Mouse (Mus musculus): ENCODE data around the gene Pth2. TPM values are rescaled to one million over a fixed set of nuclear protein-coding genes. Genes with fewer than 3 reads are reported as not detected.

Pth2 gene
- polyA plus RNA-seq, 1 experiment, result not detected

DNA sequence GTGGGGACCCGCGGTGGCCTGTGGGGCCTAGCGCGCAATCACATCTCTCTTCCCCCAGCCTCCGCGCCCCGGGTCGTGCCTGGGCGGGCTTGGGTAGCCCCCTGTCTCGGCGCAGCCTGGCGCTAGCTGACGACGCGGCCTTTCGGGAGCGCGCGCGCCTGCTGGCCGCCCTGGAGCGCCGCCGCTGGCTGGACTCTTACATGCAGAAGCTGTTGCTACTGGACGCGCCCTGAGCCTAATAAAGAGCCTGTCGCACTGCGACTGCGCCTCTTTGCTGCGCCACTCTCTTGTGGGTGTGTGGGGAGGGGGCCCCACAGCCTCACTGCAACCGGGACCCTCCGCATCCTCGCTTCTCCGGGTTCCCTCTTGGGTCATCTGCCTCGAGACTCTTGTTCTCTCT is 745 bp downstream of the Pth2 start:
- H3K4me3 ChIP-seq (replicated peaks; ENCODE audit: control insufficient read depth, low read depth, low read length), result no peak overlapping the region
- TF ChIP-seq CTCF (IDR thresholded peaks at IDR 0.05; ENCODE audit: control insufficient read depth, insufficient read depth, low read length), result no peak
- TF ChIP-seq POLR2A (IDR thresholded peaks at IDR 0.05; ENCODE audit: borderline replicate concordance, control insufficient read depth, low read depth, low read length), result no peak
- 8% methylated on average over 35 of the region's 35 CpGs for WGBS

DNA sequence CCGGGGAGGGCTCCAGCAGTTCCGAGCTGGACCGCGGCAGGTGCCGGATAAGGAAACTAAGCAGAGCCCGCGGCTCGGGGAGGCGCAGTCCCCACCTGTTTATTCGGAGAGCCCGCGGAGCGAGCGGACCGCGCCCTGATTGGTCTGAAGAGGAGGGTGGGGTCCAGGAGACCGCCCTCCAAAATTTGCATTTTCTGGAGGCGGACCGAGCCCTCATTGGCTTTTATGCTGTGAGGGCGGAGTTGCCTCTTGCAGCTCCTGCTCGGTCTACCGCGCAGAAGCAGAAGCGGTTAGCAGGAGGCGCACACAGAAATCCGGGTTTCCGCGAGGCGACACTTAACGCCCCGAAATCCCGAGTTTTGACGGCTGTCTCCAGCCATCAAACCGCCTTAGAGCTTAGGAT is 1.4 kb downstream of the Pth2 start:
- no peak overlapping the region for H3K27ac ChIP-seq (ENCODE audit: control insufficient read depth, insufficient read depth, low read depth, low read length, poor library complexity)
- peak overlapping the region; percentile 31 for H3K4me3 ChIP-seq (replicated peaks; ENCODE audit: control insufficient read depth, low read depth, low read length)
- H3K4me1 ChIP-seq (ENCODE audit: control insufficient read depth, insufficient read depth, low read length), result no peaks in the 10 kb centered on the region; the same call in 1 of the 2 replicates
- TF ChIP-seq CTCF (IDR thresholded peaks at IDR 0.05; ENCODE audit: control insufficient read depth, insufficient read depth, low read length) (no peak), POLR2A (IDR thresholded peaks at IDR 0.05; ENCODE audit: borderline replicate concordance, control insufficient read depth, low read depth, low read length) (peak; percentile 44; the same call in 1 of the 2 replicates)
- under 1% methylated on average over 34 of the region's 34 CpGs for WGBS

More for the DNA sequence above, 745 bp downstream of the Pth2 start:
- H3K4me1 ChIP-seq (ENCODE audit: control insufficient read depth, insufficient read depth, low read length), result no peaks in the 10 kb centered on the region; the same call in 1 of the 2 replicates
- H3K27ac ChIP-seq (ENCODE audit: control insufficient read depth, insufficient read depth, low read depth, low read length, poor library complexity), result no peak overlapping the region; the same call in 1 of the 2 replicates

DNA sequence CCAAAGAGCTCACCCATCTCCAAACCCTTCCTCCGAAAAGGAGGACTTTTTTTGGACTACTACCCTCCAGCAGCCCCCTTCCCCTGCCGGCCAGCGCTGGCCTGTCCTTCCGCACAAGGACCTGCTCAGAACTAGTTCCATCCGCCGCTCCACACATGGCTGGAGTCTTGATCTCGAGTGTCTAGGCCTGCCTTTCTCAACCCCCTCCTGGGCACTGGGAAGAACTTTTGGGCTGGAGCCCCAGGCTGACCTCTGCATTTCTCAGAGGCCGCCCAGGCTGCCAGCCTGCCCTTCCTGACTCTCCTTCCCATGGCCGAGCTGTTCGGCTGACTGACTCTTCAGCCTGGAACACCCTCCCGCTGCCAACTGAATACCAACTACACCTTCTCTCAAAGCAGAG is 1.8 kb downstream of the Pth2 start:
- Histone ChIP-seq H3K4me1 (ENCODE audit: control insufficient read depth, insufficient read depth, low read length) (no peaks in the 10 kb centered on the region; the same call in 1 of the 2 replicates), H3K4me3 (replicated peaks; ENCODE audit: control insufficient read depth, low read depth, low read length) (peak overlapping the region; percentile 15), H3K27ac (ENCODE audit: control insufficient read depth, insufficient read depth, low read depth, low read length, poor library complexity) (no peak overlapping the region)
- TF ChIP-seq CTCF (IDR thresholded peaks at IDR 0.05; ENCODE audit: control insufficient read depth, insufficient read depth, low read length) (no peak), POLR2A (IDR thresholded peaks at IDR 0.05; ENCODE audit: borderline replicate concordance, control insufficient read depth, low read depth, low read length) (no peak)
- 14% methylated on average over 11 of the region's 11 CpGs for WGBS

DNA sequence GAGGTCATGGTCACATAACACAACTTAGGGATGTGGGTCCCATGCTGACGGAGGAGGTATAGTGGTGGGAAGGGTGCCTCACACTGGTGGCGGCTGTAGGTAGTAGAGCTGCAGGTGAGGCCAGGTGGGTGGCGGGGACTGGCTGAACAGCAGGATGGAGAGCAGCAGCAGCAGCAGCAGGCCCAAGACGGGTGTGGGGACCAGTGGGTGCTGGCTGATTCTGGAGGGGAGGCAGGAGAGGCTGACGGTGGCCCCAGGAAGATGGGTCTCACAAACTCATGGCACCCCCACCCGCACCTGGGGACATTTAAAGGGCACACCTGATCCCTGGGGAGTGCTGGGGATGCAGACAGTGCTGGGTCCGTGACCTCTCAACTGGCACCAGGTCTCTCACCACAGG is 2.9 kb downstream of the Pth2 start:
- Histone ChIP-seq H3K4me3 (replicated peaks; ENCODE audit: control insufficient read depth, low read depth, low read length) (no peak overlapping the region), H3K4me1 (ENCODE audit: control insufficient read depth, insufficient read depth, low read length) (no peaks in the 10 kb centered on the region; the same call in 1 of the 2 replicates), H3K27ac (ENCODE audit: control insufficient read depth, insufficient read depth, low read depth, low read length, poor library complexity) (no peak overlapping the region)
- TF ChIP-seq POLR2A (IDR thresholded peaks at IDR 0.05; ENCODE audit: borderline replicate concordance, control insufficient read depth, low read depth, low read length) (no peak), CTCF (IDR thresholded peaks at IDR 0.05; ENCODE audit: control insufficient read depth, insufficient read depth, low read length) (no peak)
- 71% methylated on average over 7 of the region's 7 CpGs for WGBS

DNA sequence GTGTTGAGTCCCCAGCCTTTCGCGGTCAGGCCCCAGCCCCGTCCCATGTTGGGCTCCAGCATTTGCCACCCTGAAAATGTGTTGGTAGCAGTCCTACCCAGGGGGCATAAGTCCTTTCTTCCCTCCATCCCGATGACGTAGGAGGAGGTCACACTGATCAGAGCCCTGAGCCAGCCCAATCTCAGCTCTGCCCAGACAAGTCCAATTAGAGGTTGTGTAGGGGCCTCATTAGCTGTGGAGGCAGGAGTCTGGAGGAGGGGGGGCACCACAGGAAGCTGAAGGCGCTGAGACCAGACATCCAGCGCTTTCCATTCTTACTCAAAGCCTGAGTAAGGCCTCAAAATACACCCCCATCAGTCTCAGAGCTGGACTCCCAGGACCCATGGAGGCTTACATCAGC is 5.1 kb downstream of the Pth2 start:
- WGBS, result 82% methylated on average over 7 of the region's 7 CpGs
- H3K27ac ChIP-seq (ENCODE audit: control insufficient read depth, insufficient read depth, low read depth, low read length, poor library complexity), result no peak overlapping the region
- TF ChIP-seq CTCF (IDR thresholded peaks at IDR 0.05; ENCODE audit: control insufficient read depth, insufficient read depth, low read length), result no peak
- no peak for TF ChIP-seq POLR2A (IDR thresholded peaks at IDR 0.05; ENCODE audit: borderline replicate concordance, control insufficient read depth, low read depth, low read length)

DNA sequence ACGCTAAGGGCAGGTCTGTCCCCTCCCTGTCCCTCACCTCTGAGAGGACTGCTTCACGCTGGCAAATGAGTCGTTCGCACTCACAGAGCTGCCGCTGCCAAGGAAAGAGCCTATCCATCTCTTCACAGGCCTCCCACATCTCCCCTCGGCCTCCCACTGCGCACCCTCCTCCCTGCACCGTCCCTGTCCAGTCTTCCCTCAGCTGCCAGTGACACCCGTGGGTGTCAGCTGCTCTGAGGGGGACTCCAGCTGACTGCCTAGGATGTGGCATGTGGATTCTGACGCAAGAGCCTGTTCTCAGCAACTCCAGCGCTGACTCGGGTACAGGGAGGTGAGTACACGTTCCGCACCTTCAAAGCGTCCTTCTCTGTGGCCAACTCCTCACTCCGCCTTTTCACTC is 8.8 kb downstream of the Pth2 start:
- Histone ChIP-seq H3K4me1 (ENCODE audit: control insufficient read depth, insufficient read depth, low read length) (no peaks in the 10 kb centered on the region), H3K27ac (ENCODE audit: control insufficient read depth, insufficient read depth, low read depth, low read length, poor library complexity) (no peak overlapping the region), H3K4me3 (replicated peaks; ENCODE audit: control insufficient read depth, low read depth, low read length) (no peak overlapping the region)
- WGBS, result 52% methylated on average over 16 of the region's 16 CpGs
- TF ChIP-seq CTCF (IDR thresholded peaks at IDR 0.05; ENCODE audit: control insufficient read depth, insufficient read depth, low read length), result no peak
- no peak for TF ChIP-seq POLR2A (IDR thresholded peaks at IDR 0.05; ENCODE audit: borderline replicate concordance, control insufficient read depth, low read depth, low read length)

More for the DNA sequence above, 5.1 kb downstream of the Pth2 start:
- Histone ChIP-seq H3K4me3 (replicated peaks; ENCODE audit: control insufficient read depth, low read depth, low read length) (no peak overlapping the region), H3K4me1 (ENCODE audit: control insufficient read depth, insufficient read depth, low read length) (no peaks in the 10 kb centered on the region; the same call in 1 of the 2 replicates)

DNA sequence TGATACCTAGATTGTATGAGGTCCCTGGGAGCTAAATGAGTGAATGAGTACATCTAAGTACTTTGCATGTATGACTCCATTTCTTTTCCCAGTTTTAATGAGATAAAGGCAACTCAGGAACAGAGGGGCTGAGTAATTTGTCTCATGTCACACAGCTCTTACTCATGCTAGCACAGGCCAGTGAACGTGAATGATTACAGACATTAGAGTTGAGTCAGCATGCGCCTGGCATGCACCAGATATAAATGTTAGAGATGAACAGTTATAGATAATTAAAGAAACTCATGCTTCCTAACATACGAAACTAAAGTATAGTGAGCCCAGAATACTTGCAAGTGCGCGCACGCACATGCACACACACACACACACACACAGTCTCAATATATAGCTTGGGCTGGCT is 9.4 kb downstream of the Pth2 start:
- 68% methylated on average over 6 of the region's 6 CpGs for WGBS
- no peak overlapping the region for H3K4me3 ChIP-seq (replicated peaks; ENCODE audit: control insufficient read depth, low read depth, low read length)
- H3K27ac ChIP-seq (ENCODE audit: control insufficient read depth, insufficient read depth, low read depth, low read length, poor library complexity), result no peak overlapping the region
- H3K4me1 ChIP-seq (ENCODE audit: control insufficient read depth, insufficient read depth, low read length), result no peaks in the 10 kb centered on the region
- TF ChIP-seq CTCF (IDR thresholded peaks at IDR 0.05; ENCODE audit: control insufficient read depth, insufficient read depth, low read length) (no peak), POLR2A (IDR thresholded peaks at IDR 0.05; ENCODE audit: borderline replicate concordance, control insufficient read depth, low read depth, low read length) (no peak)

DNA sequence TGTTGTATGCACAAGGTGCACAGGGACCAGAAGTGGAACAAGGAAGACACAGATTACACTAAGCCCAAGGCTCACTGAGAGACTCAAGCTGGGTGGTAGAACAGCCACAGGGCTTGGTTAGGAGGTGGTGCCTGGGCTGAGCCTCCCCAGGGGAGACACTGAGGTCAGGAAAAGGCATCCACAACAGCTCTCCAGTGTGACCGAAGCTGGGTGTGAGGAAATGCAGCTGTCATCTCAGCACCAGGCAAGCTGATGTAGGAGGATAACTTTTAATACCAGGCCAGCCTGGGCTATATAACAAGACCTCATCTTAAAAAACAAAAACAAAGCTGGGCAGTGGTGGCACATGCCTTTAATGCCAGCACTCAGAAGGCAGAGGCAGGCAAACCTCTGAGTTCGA is 10.4 kb downstream of the Pth2 start:
- H3K4me1 ChIP-seq (ENCODE audit: control insufficient read depth, insufficient read depth, low read length), result no peaks in the 10 kb centered on the region; the same call in 1 of the 2 replicates
- 60% methylated on average over 2 of the region's 2 CpGs for WGBS
- H3K4me3 ChIP-seq (replicated peaks; ENCODE audit: control insufficient read depth, low read depth, low read length), result no peak overlapping the region

More for the DNA sequence above, 10.4 kb downstream of the Pth2 start:
- no peak overlapping the region for H3K27ac ChIP-seq (ENCODE audit: control insufficient read depth, insufficient read depth, low read depth, low read length, poor library complexity)
- TF ChIP-seq POLR2A (IDR thresholded peaks at IDR 0.05; ENCODE audit: borderline replicate concordance, control insufficient read depth, low read depth, low read length), result no peak
- no peak for TF ChIP-seq CTCF (IDR thresholded peaks at IDR 0.05; ENCODE audit: control insufficient read depth, insufficient read depth, low read length)

Measured in bone marrow, adult 2 months (tissue).